Mouse (Mus musculus) CH12.LX (cell line): Measurements from ENCODE around the gene Fosl2. TPM values are rescaled to one million over a fixed set of nuclear protein-coding genes. Genes with fewer than 3 reads are reported as not detected.

Experiments
- DNase-seq: peaks from one replicate; pipeline ENCODE4 v3.0.0-alpha.2; 2013; ENCODE audit errors: extremely low read depth
- H3K27ac ChIP-seq: 2 replicates; pipeline ENCODE4 v1.5.1; 2012; ENCODE audit warnings: low read depth, mild to moderate bottlenecking, control low read depth, moderate library complexity; ENCODE audit not compliant: insufficient read depth
- H3K27me3 ChIP-seq: replicated peaks from 2 replicates; pipeline ENCODE3; 2012; ENCODE audit warnings: inconsistent platforms
- H3K36me3 ChIP-seq, 2 experiments: replicated peaks in 1 of 2; 2 replicates each; pipeline versions ENCODE3 to v1.6.1; 2012; ENCODE audit warnings: inconsistent platforms in 1 of 2, low read length in 1 of 2, mild to moderate bottlenecking in 1 of 2, mixed read lengths in 1 of 2, moderate library complexity in 1 of 2; ENCODE audit not compliant: control insufficient read depth in 1 of 2, insufficient read depth in 1 of 2
- H3K4me1 ChIP-seq, 2 experiments: 2 replicates each; pipeline ENCODE4 v1.6.1; 2012; ENCODE audit warnings: inconsistent platforms in 1 of 2, moderate library complexity in 1 of 2; ENCODE audit not compliant: insufficient read depth in 2 of 2, control insufficient read depth in 1 of 2
- H3K4me2 ChIP-seq: 2 replicates; pipeline ENCODE4 v1.6.1; 2012; ENCODE audit warnings: low read depth, mild to moderate bottlenecking, control low read depth; ENCODE audit not compliant: poor library complexity, insufficient read depth, severe bottlenecking
- H3K4me3 ChIP-seq, 3 experiments: fragments of 150-350 bp in 1 of 3; sonication (generic) in 1 of 3; replicated peaks in 1 of 3; 2 replicates each; pipeline versions ENCODE3 to v1.5.1; 2011 to 2012; ENCODE audit warnings: low read depth in 2 of 3, low read length in 2 of 3, mild to moderate bottlenecking in 2 of 3, moderate library complexity in 2 of 3, control low read depth in 1 of 3, improper control_type of control experiment in 1 of 3, inconsistent platforms in 1 of 3, mixed read lengths in 1 of 3; ENCODE audit not compliant: poor library complexity in 1 of 3
- H3K79me2 ChIP-seq: replicated peaks from 2 replicates; pipeline ENCODE4 v1.6.1; 2012; ENCODE audit warnings: mild to moderate bottlenecking, moderate library complexity; ENCODE audit not compliant: control insufficient read depth, poor library complexity, insufficient read depth, severe bottlenecking; ENCODE audit errors: extremely low read depth
- H3K9ac ChIP-seq: 2 replicates; pipeline ENCODE4 v1.6.1; 2012; ENCODE audit warnings: low read depth, mild to moderate bottlenecking, control low read depth, moderate library complexity; ENCODE audit not compliant: insufficient read depth
- H3K9me3 ChIP-seq: replicated peaks from 2 replicates; pipeline ENCODE3; 2012; ENCODE audit warnings: low read length, inconsistent platforms, mixed read lengths
- CHD1 ChIP-seq: IDR thresholded peaks from 2 replicates; pipeline ENCODE4 v1.6.1; 2012; ENCODE audit warnings: low read depth, low read length, improper control_type of control experiment, inconsistent platforms
- CTCF ChIP-seq, 2 experiments: IDR thresholded peaks in 1 of 2; conservative IDR thresholded peaks in 1 of 2; 2 replicates each; pipeline ENCODE4 v1.5.1; 2011 to 2012; ENCODE audit warnings: low read depth in 2 of 2, low read length in 2 of 2, improper control_type of control experiment in 1 of 2, inconsistent platforms in 1 of 2, mild to moderate bottlenecking in 1 of 2, moderate library complexity in 1 of 2
- ETS1 ChIP-seq: conservative IDR thresholded peaks from 2 replicates; pipeline ENCODE4 v1.6.1; 2012; ENCODE audit warnings: low read depth, mild to moderate bottlenecking, inconsistent platforms, low read length, improper control_type of control experiment, moderate library complexity
- JUN ChIP-seq: IDR thresholded peaks from 2 replicates; pipeline ENCODE4 v1.6.1; 2011; ENCODE audit warnings: low read depth, mild to moderate bottlenecking, low read length, improper control_type of control experiment, moderate library complexity; ENCODE audit not compliant: insufficient read depth
- JUND ChIP-seq: conservative IDR thresholded peaks from 2 replicates; pipeline ENCODE4 v1.6.1; 2011; ENCODE audit warnings: low read depth, low read length, improper control_type of control experiment
- MAX ChIP-seq: IDR thresholded peaks from 2 replicates; pipeline ENCODE4 v1.6.1; 2011; ENCODE audit warnings: low read length, improper control_type of control experiment
- MAZ ChIP-seq: IDR thresholded peaks from 2 replicates; pipeline ENCODE4 v1.6.1; 2012; ENCODE audit warnings: low read depth, mild to moderate bottlenecking, inconsistent platforms, low read length, improper control_type of control experiment, moderate library complexity
- MEF2A ChIP-seq: IDR thresholded peaks from 2 replicates; pipeline ENCODE4 v1.6.1; 2014; ENCODE audit warnings: low read depth, mild to moderate bottlenecking, inconsistent platforms, low read length, improper control_type of control experiment, borderline replicate concordance
- MXI1 ChIP-seq: IDR thresholded peaks from 2 replicates; pipeline ENCODE4 v1.6.1; 2011; ENCODE audit warnings: mild to moderate bottlenecking, low read depth, low read length, improper control_type of control experiment
- NRF1 ChIP-seq: IDR thresholded peaks from 2 replicates; pipeline ENCODE4 v1.6.1; 2014; ENCODE audit warnings: low read depth, mild to moderate bottlenecking, inconsistent platforms, low read length, improper control_type of control experiment, moderate library complexity
- PAX5 ChIP-seq: IDR thresholded peaks from 2 replicates; pipeline ENCODE4 v1.6.1; 2012; ENCODE audit warnings: low read length, inconsistent platforms, mixed read lengths
- RCOR1 ChIP-seq: conservative IDR thresholded peaks from 2 replicates; pipeline ENCODE4 v1.6.1; 2012; ENCODE audit warnings: low read depth, mild to moderate bottlenecking, inconsistent platforms, low read length, improper control_type of control experiment
- SMC3 ChIP-seq: IDR thresholded peaks from 2 replicates; pipeline ENCODE4 v1.6.1; 2011; ENCODE audit warnings: low read depth, low read length, improper control_type of control experiment
- TBP ChIP-seq: conservative IDR thresholded peaks from 2 replicates; pipeline ENCODE4 v1.6.1; 2011; ENCODE audit warnings: low read depth, low read length, improper control_type of control experiment
- TCF12 ChIP-seq: IDR thresholded peaks from 2 replicates; pipeline ENCODE4 v1.6.1; 2014; ENCODE audit warnings: low read depth, mild to moderate bottlenecking, inconsistent platforms, low read length, improper control_type of control experiment
- UBTF ChIP-seq: IDR thresholded peaks from 2 replicates; pipeline ENCODE4 v1.6.1; 2012; ENCODE audit warnings: low read depth, mild to moderate bottlenecking, inconsistent platforms, low read length, improper control_type of control experiment, moderate library complexity
- USF1 ChIP-seq: IDR thresholded peaks from 2 replicates; pipeline ENCODE4 v1.6.1; 2014; ENCODE audit warnings: low read depth, mild to moderate bottlenecking, inconsistent platforms, low read length, improper control_type of control experiment
- ZC3H11A ChIP-seq: IDR thresholded peaks from 2 replicates; pipeline ENCODE4 v1.6.1; 2012; ENCODE audit warnings: low read depth, mild to moderate bottlenecking, inconsistent platforms, low read length, improper control_type of control experiment
- ZNF384 ChIP-seq: IDR thresholded peaks from 2 replicates; pipeline ENCODE4 v1.6.1; 2012; ENCODE audit warnings: low read depth, low read length, improper control_type of control experiment, inconsistent platforms
- dilution Hi-C: fragments of 300-500 bp; cut with MboI; formaldehyde crosslinking; loops from 2 replicates; pipeline ENCODE4 v1.14.3; 2020; ENCODE audit warnings: low sequenced_read_pairs; ENCODE audit not compliant: extremely low pct_unique_long_range_greater_than_20kb, extremely low pct_ligation_motif_present
- in situ Hi-C: fragments of 300-500 bp; cut with MboI; formaldehyde crosslinking; loops from 3 replicates; pipeline ENCODE4 v1.14.3; 2019; ENCODE audit warnings: low sequenced_read_pairs, low pct_ligation_motif_present, low pct_unique_long_range_greater_than_20kb, mixed read lengths
- polyA plus RNA-seq: library from polyadenylated mRNA; unstranded; fragments of >175 nt; gene quantifications from 2 replicates; pipeline ENCODE4 v1.2.1, GENCODE M21; 2012; ENCODE audit warnings: low read depth; ENCODE audit not compliant: insufficient read length
- total RNA-seq, 2 experiments: library from RNA; depleted of rRNA; stranded (reverse); fragments of 300-350 nt in 1 of 2; fragments of >200 nt in 1 of 2; gene quantifications; 2 replicates each; pipeline ENCODE4 v1.2.3; 2012 to 2014

Fosl2 gene
- total and polyA plus RNA-seq, 3 experiments, result 0.23 to 0.91 (median 0.59) TPM

- H3K4me1 ChIP-seq, result peaks cover 0 to 2% of the 10 kb centered on the region in 2 experiments; a peak in 2 of 4 replicates
- no peaks in the 10 kb centered on the region for H3K36me3 ChIP-seq
- dilution Hi-C loops, result no loop called here
- H3K27ac ChIP-seq, result no peak overlapping the region
- no peaks in the 10 kb centered on the region for H3K9me3 ChIP-seq
- in situ Hi-C loops, result loop anchor here (10.0 kb wide), 1 partner anchor 438 kb away; the partner anchor contains the start of genes Babam2 and Rbks
- H3K4me3 ChIP-seq, result peak overlapping the region in 1 of 3 experiments; percentile 54
- no peak for DNase-seq
- peaks cover 35% of the 10 kb centered on the region for H3K27me3 ChIP-seq
- TF ChIP-seq CTCF (conservative IDR thresholded peaks at IDR 0.05 in 1 of 2, IDR thresholded peaks at IDR 0.05 in 1 of 2; ENCODE audit: low read depth in 2 of 2, low read length in 2 of 2), result no peak
- H3K9ac ChIP-seq, result no peak overlapping the region
- peak overlapping the region; percentile 33 for H3K4me2 ChIP-seq
- H3K79me2 ChIP-seq, result no peaks in the 10 kb centered on the region
Observed at GRCm38 (mm10) chr5:32132971-32133501, 2.6 kb upstream of the Fosl2 start.

GRCm38 (mm10) chr5:32133549-32134004 lies 2.0 kb upstream of the Fosl2 start:
- Histone ChIP-seq H3K36me3 (no peaks in the 10 kb centered on the region), H3K27me3 (peaks cover 33% of the 10 kb centered on the region), H3K4me2 (peak overlapping the region; percentile 33), H3K27ac (no peak overlapping the region), H3K4me3 (peak overlapping the region; percentile 1 to 54 (median 10)), H3K4me1 (peaks cover 0 to 2% of the 10 kb centered on the region in 2 experiments; a peak in 2 of 4 replicates), H3K79me2 (no peaks in the 10 kb centered on the region), H3K9ac (no peak overlapping the region), H3K9me3 (no peaks in the 10 kb centered on the region)
- in situ Hi-C loops (loop anchor here (10.0 kb wide), 1 partner anchor 439 kb away; the partner anchor contains the start of genes Babam2 and Rbks), dilution Hi-C loops (no loop called here)
- TF ChIP-seq UBTF (0 out of 2 replicates have a peak, but pooled peaks have one; percentile 12), TCF12 (no peak), ZC3H11A (no peak), MXI1 (0 out of 2 replicates have a peak, but pooled peaks have one; percentile 25), JUND (no peak)
- no peak for DNase-seq

- dilution Hi-C loops, result no loop called here
- Histone ChIP-seq H3K27me3 (peaks cover 33% of the 10 kb centered on the region), H3K36me3 (no peaks in the 10 kb centered on the region)
- no peak for DNase-seq
- TF ChIP-seq MAX, result no peak
- no peak for TF ChIP-seq MAZ
- no peak for TF ChIP-seq NRF1
- TF ChIP-seq PAX5, result no peak
- no peak for TF ChIP-seq RCOR1
- TF ChIP-seq TBP, result no peak
- no peak for TF ChIP-seq JUN
- TF ChIP-seq ZNF384, result no peak
- TF ChIP-seq CHD1, result no peak
- TF ChIP-seq MEF2A, result no peak
- TF ChIP-seq ETS1, result no peak
- no peak for TF ChIP-seq SMC3
- TF ChIP-seq USF1, result no peak
- TF ChIP-seq, all 38 proteins: peak for 0
- Histone ChIP-seq H3K9me3 (no peaks in the 10 kb centered on the region), H3K4me1 (peaks cover 0 to 2% of the 10 kb centered on the region in 2 experiments; a peak in 2 of 4 replicates), H3K9ac (no peak overlapping the region; the same call in 1 of the 2 replicates), H3K4me3 (no peak overlapping the region), H3K4me2 (peak overlapping the region; percentile 33), H3K79me2 (no peaks in the 10 kb centered on the region), H3K27ac (no peak overlapping the region)
- in situ Hi-C loops, result loop anchor here (10.0 kb wide), 1 partner anchor 439 kb away; the partner anchor contains the start of genes Babam2 and Rbks
Observed at GRCm38 (mm10) chr5:32134051-32134732, 1.4 kb upstream of the Fosl2 start.
